Comparison of ENCODE assay signal across 24 mouse cellular contexts in genomic region chr11:70053156-70053555, GRCm38 (mm10). TPM values are rescaled to one million over a fixed set of nuclear protein-coding genes. Genes with fewer than 3 reads are reported as not detected.
A peak's percentile ranks its signal among the peaks of the same experiment; 100 is the strongest.
DNase-seq lines count a peak whose midpoint lies in the region; ATAC-seq and TF ChIP-seq lines count a peak whose summit lies in the region.
"Had no signal": no experiment of that assay in that cellular context is flagged by ENCODE, and none has a peak within 500 bp of the region (broad histone marks: within the 10 kb centered on the region; RNA-seq: fewer than 3 reads in every experiment).

No protein-coding gene starts in this region.

- H3K4me1 ChIP-seq in liver, adult 2 months (ENCODE audit: control insufficient read depth, insufficient read depth, low read length): peaks cover 23% of the 10 kb centered on the region
- no peaks in the 10 kb centered on the region for H3K4me1 ChIP-seq in neural tube, embryonic 11.5 days (ENCODE audit: control insufficient read depth, insufficient read depth, low read length)
- H3K4me1 ChIP-seq in neural tube, embryonic 15.5 days: peaks cover 5% of the 10 kb centered on the region
- no peaks in the 10 kb centered on the region; the same call in 1 of the 2 replicates for H3K4me1 ChIP-seq in kidney, adult 2 months (ENCODE audit: control insufficient read depth, insufficient read depth, low read length)
- H3K4me1 ChIP-seq: hindbrain, embryonic 13.5 days had no signal

- H3K27ac ChIP-seq in liver, adult 2 months (replicated peaks; ENCODE audit: insufficient read depth, low read depth, low read length): peak overlapping the region; percentile 94
- no peak overlapping the region for H3K27ac ChIP-seq in neural tube, embryonic 11.5 days (ENCODE audit: low read depth, low read length)
- H3K27ac ChIP-seq in neural tube, embryonic 15.5 days (replicated peaks): no peak overlapping the region
- no peak overlapping the region for H3K27ac ChIP-seq in kidney, adult 2 months (ENCODE audit: insufficient read depth, low read depth, low read length)
- H3K27ac ChIP-seq: embryonic facial prominence, embryonic 12.5 days; forebrain, embryonic 12.5 days; heart, adult 2 months; heart, embryonic 15.5 days; hindbrain, embryonic 13.5 days; hindbrain, postnatal 0 days had no signal

- H3K9ac ChIP-seq in liver, adult 2 months (ENCODE audit: low read depth, low read length): peak overlapping the region; percentile 35
- 0 out of 2 replicates have a peak overlapping the region, but pooled peaks have one; percentile 0 for H3K9ac ChIP-seq in neural tube, embryonic 11.5 days (ENCODE audit: low read length)
- H3K9ac ChIP-seq in neural tube, embryonic 15.5 days (replicated peaks): no peak overlapping the region
- H3K9ac ChIP-seq: embryonic facial prominence, embryonic 12.5 days; forebrain, embryonic 12.5 days; forebrain, postnatal 0 days; heart, embryonic 15.5 days; hindbrain, embryonic 13.5 days had no signal

- 20% methylated on average over 7 of the region's 7 CpGs for WGBS in liver, adult 2 months
- WGBS in neural tube, embryonic 11.5 days: 79% methylated on average over 7 of the region's 7 CpGs
- WGBS in neural tube, embryonic 15.5 days: 64% methylated on average over 7 of the region's 7 CpGs
- 59% methylated on average over 7 of the region's 7 CpGs for WGBS in kidney, adult 2 months

- no peak for TF ChIP-seq CTCF in liver, adult 2 months (IDR thresholded peaks at IDR 0.05; ENCODE audit: low read depth, low read length)
- no peak for TF ChIP-seq CTCF in brain, embryonic 14.5 days (IDR thresholded peaks at IDR 0.05; ENCODE audit: borderline replicate concordance, extremely low read depth, insufficient read depth, insufficient read length)
- no peak for TF ChIP-seq CTCF in kidney, adult 2 months (conservative IDR thresholded peaks at IDR 0.05; ENCODE audit: insufficient read depth, insufficient read length, low read depth, low read length)

- no peak overlapping the region for H3K4me3 ChIP-seq in liver, adult 2 months (ENCODE audit: insufficient read depth, low read depth, low read length)
- no peak overlapping the region for H3K4me3 ChIP-seq in neural tube, embryonic 11.5 days (ENCODE audit: low read depth, low read length)
- no peak overlapping the region for H3K4me3 ChIP-seq in neural tube, embryonic 15.5 days (replicated peaks)
- no peak overlapping the region for H3K4me3 ChIP-seq in kidney, adult 2 months (ENCODE audit: insufficient read depth, low read depth, low read length)
- H3K4me3 ChIP-seq: embryonic facial prominence, embryonic 12.5 days; forebrain, embryonic 12.5 days; heart, adult 2 months; heart, embryonic 15.5 days; hindbrain, embryonic 13.5 days had no signal

- ATAC-seq in neural tube, embryonic 11.5 days (ENCODE audit: insufficient read depth, low FRiP score, low TSS enrichment): no peak
- no peak for ATAC-seq in neural tube, embryonic 15.5 days (ENCODE audit: low FRiP score)
- ATAC-seq: forebrain, postnatal 0 days; hindbrain, postnatal 0 days had no signal

- peaks cover 14% of the 10 kb centered on the region for H3K36me3 ChIP-seq in liver, adult 2 months (ENCODE audit: control insufficient read depth, insufficient read depth, low read length)
- H3K36me3 ChIP-seq in neural tube, embryonic 11.5 days (ENCODE audit: control insufficient read depth, insufficient read depth, low read length): no peaks in the 10 kb centered on the region
- no peaks in the 10 kb centered on the region for H3K36me3 ChIP-seq in neural tube, embryonic 15.5 days
- H3K36me3 ChIP-seq in kidney, adult 2 months (ENCODE audit: control insufficient read depth, insufficient read depth, low read length): no peaks in the 10 kb centered on the region
- H3K36me3 ChIP-seq: embryonic facial prominence, embryonic 12.5 days; forebrain, embryonic 12.5 days; heart, embryonic 15.5 days; hindbrain, embryonic 13.5 days had no signal

- H3K9me3 ChIP-seq in neural tube, embryonic 11.5 days (ENCODE audit: control insufficient read depth, low read length): no peaks in the 10 kb centered on the region
- no peaks in the 10 kb centered on the region for H3K9me3 ChIP-seq in neural tube, embryonic 15.5 days (replicated peaks)
- H3K9me3 ChIP-seq: embryonic facial prominence, embryonic 12.5 days; forebrain, embryonic 12.5 days; heart, embryonic 15.5 days; hindbrain, embryonic 13.5 days had no signal

- no peak overlapping the region for H3K4me2 ChIP-seq in neural tube, embryonic 11.5 days (ENCODE audit: low read depth)
- no peak overlapping the region for H3K4me2 ChIP-seq in neural tube, embryonic 15.5 days
- H3K4me2 ChIP-seq: embryonic facial prominence, embryonic 12.5 days; forebrain, embryonic 12.5 days; heart, embryonic 11.5 days; heart, embryonic 15.5 days; hindbrain, embryonic 13.5 days had no signal

- peaks cover 5% of the 10 kb centered on the region; the same call in 1 of the 2 replicates for H3K79me2 ChIP-seq in liver, adult 2 months (ENCODE audit: control insufficient read depth, insufficient read depth, low read length)

- H3K27me3 ChIP-seq in liver, adult 2 months (ENCODE audit: control insufficient read depth, insufficient read depth, low read length): no peaks in the 10 kb centered on the region
- H3K27me3 ChIP-seq in neural tube, embryonic 11.5 days (ENCODE audit: control insufficient read depth, insufficient read depth, low read length): no peaks in the 10 kb centered on the region
- H3K27me3 ChIP-seq in neural tube, embryonic 15.5 days (replicated peaks): 0 out of 2 replicates have a peak, but pooled peaks cover 3% of the 10 kb centered on the region
- H3K27me3 ChIP-seq in kidney, adult 2 months (replicated peaks; ENCODE audit: control insufficient read depth, insufficient read depth, low read length): no peaks in the 10 kb centered on the region
- H3K27me3 ChIP-seq: forebrain, embryonic 12.5 days had no signal

- peak; percentile 55 for DNase-seq in liver, adult 2 months (ENCODE audit: extremely low read depth, low read depth, low spot score)
- DNase-seq in liver (no peak), adipocyte (ENCODE audit: low spot score) (peak; percentile 14)
- DNase-seq in neural tube, embryonic 11.5 days (ENCODE audit: low spot score): no peak
- peak; percentile 15 for DNase-seq in brain, embryonic 14.5 days (ENCODE audit: low read depth)
- DNase-seq in kidney, adult 2 months: no peak
- DNase-seq: adrenal gland, postnatal 10 days; cerebellum, adult 18-20 months; cerebellum, postnatal 10 days; embryo, embryonic 11 days; forebrain, postnatal 0 days; gastrocnemius, postnatal 14 days; heart, adult 2 months; heart, postnatal 14 days had no signal

- no peak for TF ChIP-seq POLR2A in liver, adult 2 months (IDR thresholded peaks at IDR 0.05; ENCODE audit: extremely low read depth, insufficient read depth, low read length)
- TF ChIP-seq POLR2A in brain, embryonic 14.5 days (IDR thresholded peaks at IDR 0.05; ENCODE audit: borderline replicate concordance, extremely low read depth, insufficient read depth, insufficient read length, poor library complexity, severe bottlenecking): no peak
- TF ChIP-seq POLR2A in kidney, adult 2 months (IDR thresholded peaks at IDR 0.05; ENCODE audit: low read depth, low read length): no peak

RNA-seq across cellular contexts. Expression of gene Asgr1, which starts 0.7 kb away (rescaled TPM):
- total RNA-seq in liver, adult 2 months (2014; rRNA removed): 531 and 680 TPM in 2 replicates
- 730 and 786 TPM in 2 replicates for polyA plus RNA-seq in liver, adult 2 months (2012; rRNA removed)
- 0.41 TPM in 1 of 2 replicates, not detected in the other for polyA plus RNA-seq in neural tube, embryonic 11.5 days (2014; fragmentation: Nextera tagmentation; extraction: Ambion mirVana)
- 1.7 and 2.1 TPM in 2 replicates for polyA plus RNA-seq in neural tube, embryonic 15.5 days (2015; fragmentation: Nextera tagmentation; extraction: Ambion mirVana)
- polyA plus RNA-seq in brain, embryonic 14.5 days (2012; rRNA removed): 1.2 and 1.8 TPM in 2 replicates
- 0.25 and 0.41 TPM in 2 replicates for polyA plus RNA-seq in kidney, adult 2 months (2012; rRNA removed)
- total RNA-seq: common myeloid progenitor, adult 5-6 weeks; gastrocnemius, adult 18-20 months; gastrocnemius, postnatal 14 days; heart, adult 2 months; heart, postnatal 14 days; hematopoietic stem cell, adult 5-6 weeks had no signal
- polyA plus RNA-seq: heart, adult 2 months; heart, embryonic 15.5 days had no signal

RNA-seq across cellular contexts. Expression of gene Dlg4, which starts 36.4 kb away (rescaled TPM):
- 0.37 and 1.0 TPM in 2 replicates for total RNA-seq in liver, adult 2 months (2014; rRNA removed)
- 1.1 and 1.3 TPM in 2 replicates for polyA plus RNA-seq in liver, adult 2 months (2012; rRNA removed)
- polyA plus RNA-seq in neural tube, embryonic 11.5 days (2014; fragmentation: Nextera tagmentation; extraction: Ambion mirVana): 14.6 and 15.0 TPM in 2 replicates
- 20.1 and 24.7 TPM in 2 replicates for polyA plus RNA-seq in neural tube, embryonic 15.5 days (2015; fragmentation: Nextera tagmentation; extraction: Ambion mirVana)
- 231 and 306 TPM in 2 replicates for polyA plus RNA-seq in brain, embryonic 14.5 days (2012; rRNA removed)
- 8.1 and 8.3 TPM in 2 replicates for polyA plus RNA-seq in kidney, adult 2 months (2012; rRNA removed)

RNA-seq across cellular contexts. Expression of gene Acadvl, which starts 37.9 kb away (rescaled TPM):
- 314 and 344 TPM in 2 replicates for total RNA-seq in liver, adult 2 months (2014; rRNA removed)
- 302 and 314 TPM in 2 replicates for polyA plus RNA-seq in liver, adult 2 months (2012; rRNA removed)
- polyA plus RNA-seq in neural tube, embryonic 11.5 days (2014; fragmentation: Nextera tagmentation; extraction: Ambion mirVana): 49.3 and 54.1 TPM in 2 replicates
- 61.7 and 65.7 TPM in 2 replicates for polyA plus RNA-seq in neural tube, embryonic 15.5 days (2015; fragmentation: Nextera tagmentation; extraction: Ambion mirVana)
- 36.0 and 43.9 TPM in 2 replicates for polyA plus RNA-seq in brain, embryonic 14.5 days (2012; rRNA removed)
- polyA plus RNA-seq in kidney, adult 2 months (2012; rRNA removed): 249 and 308 TPM in 2 replicates

RNA-seq across cellular contexts. Expression of gene Asgr2, which starts 39.3 kb away (rescaled TPM):
- total RNA-seq in liver, adult 2 months (2014; rRNA removed): 166 and 194 TPM in 2 replicates
- 212 and 216 TPM in 2 replicates for polyA plus RNA-seq in liver, adult 2 months (2012; rRNA removed)
- 0.28 TPM in 1 of 2 replicates, not detected in the other for polyA plus RNA-seq in neural tube, embryonic 11.5 days (2014; fragmentation: Nextera tagmentation; extraction: Ambion mirVana)
- polyA plus RNA-seq in neural tube, embryonic 15.5 days (2015; fragmentation: Nextera tagmentation; extraction: Ambion mirVana): 0.18 TPM in 1 of 2 replicates, not detected in the other
- polyA plus RNA-seq in brain, embryonic 14.5 days (2012; rRNA removed): 0.09 TPM in 1 of 2 replicates, not detected in the other
- 0.27 and 0.41 TPM in 2 replicates for polyA plus RNA-seq in kidney, adult 2 months (2012; rRNA removed)
- total RNA-seq: common myeloid progenitor, adult 5-6 weeks; forebrain, postnatal 0 days; gastrocnemius, postnatal 14 days; hindbrain, postnatal 0 days had no signal
- polyA plus RNA-seq: embryonic facial prominence, embryonic 12.5 days; forebrain, embryonic 12.5 days; forebrain, postnatal 0 days; heart, embryonic 15.5 days; hindbrain, embryonic 13.5 days; hindbrain, postnatal 0 days had no signal

RNA-seq across cellular contexts. Expression of gene Dvl2, which starts 52.8 kb away (rescaled TPM):
- 2.8 TPM in 2 replicates for total RNA-seq in liver, adult 2 months (2014; rRNA removed)
- 3.7 and 4.5 TPM in 2 replicates for polyA plus RNA-seq in liver, adult 2 months (2012; rRNA removed)
- 35.8 and 39.0 TPM in 2 replicates for polyA plus RNA-seq in neural tube, embryonic 11.5 days (2014; fragmentation: Nextera tagmentation; extraction: Ambion mirVana)
- 22.6 and 25.1 TPM in 2 replicates for polyA plus RNA-seq in neural tube, embryonic 15.5 days (2015; fragmentation: Nextera tagmentation; extraction: Ambion mirVana)
- polyA plus RNA-seq in brain, embryonic 14.5 days (2012; rRNA removed): 36.8 and 45.7 TPM in 2 replicates
- polyA plus RNA-seq in kidney, adult 2 months (2012; rRNA removed): 8.5 and 9.6 TPM in 2 replicates

Comparison
In these comparisons a context has a peak if more than half of its experiments do, and no peak if none do; other contexts are left out.
1. DNase-seq: peak in liver, adult 2 months (single experiment), adipocyte (single experiment) and brain, embryonic 14.5 days (single experiment); none in liver (single experiment), neural tube, embryonic 11.5 days (single experiment) and kidney, adult 2 months (single experiment).
2. RNA of gene Asgr1, which starts 0.7 kb away (polyA plus RNA-seq): 730 to 786 TPM in liver, adult 2 months; 1.7 to 2.1 TPM in neural tube, embryonic 15.5 days, 1.2 to 1.8 TPM in brain, embryonic 14.5 days, 0.41 TPM in neural tube, embryonic 11.5 days and 0.25 to 0.41 TPM in kidney, adult 2 months; every median in the first group is over 100 times any median in the second.